Mouse (Mus musculus) CH12.LX (cell line): Measurements from ENCODE around the gene Coq8b.

Experiments used
- ETS1 ChIP-seq: conservative IDR thresholded peaks from 2 replicates; pipeline ENCODE4 v1.6.1; 2012; ENCODE audit warnings: low read depth, mild to moderate bottlenecking, inconsistent platforms, low read length, improper control_type of control experiment, moderate library complexity
- NELFE ChIP-seq: IDR thresholded peaks from 2 replicates; pipeline ENCODE4 v1.6.1; 2011; ENCODE audit warnings: low read depth, low read length, improper control_type of control experiment
- POLR2A ChIP-seq: IDR thresholded peaks from 2 replicates; pipeline ENCODE4 v1.6.1; 2011; ENCODE audit warnings: low read depth, mild to moderate bottlenecking, improper control_type of control experiment, low read length

GRCm38 (mm10) chr7:27291795-27292466, 59.1 kb downstream of the Coq8b start:
- no peak for TF ChIP-seq ETS1
- no peak for TF ChIP-seq NELFE
- no peak for TF ChIP-seq POLR2A
